Mouse (Mus musculus): ENCODE data around the gene Rlim. TPM values are rescaled to one million over a fixed set of nuclear protein-coding genes. Genes with fewer than 3 reads are reported as not detected.
A peak's percentile ranks its signal among the peaks of the same experiment; 100 is the strongest.

Rlim gene
- polyA plus RNA-seq, 1 experiment from 2014 or later, result 29.6 TPM

DNA sequence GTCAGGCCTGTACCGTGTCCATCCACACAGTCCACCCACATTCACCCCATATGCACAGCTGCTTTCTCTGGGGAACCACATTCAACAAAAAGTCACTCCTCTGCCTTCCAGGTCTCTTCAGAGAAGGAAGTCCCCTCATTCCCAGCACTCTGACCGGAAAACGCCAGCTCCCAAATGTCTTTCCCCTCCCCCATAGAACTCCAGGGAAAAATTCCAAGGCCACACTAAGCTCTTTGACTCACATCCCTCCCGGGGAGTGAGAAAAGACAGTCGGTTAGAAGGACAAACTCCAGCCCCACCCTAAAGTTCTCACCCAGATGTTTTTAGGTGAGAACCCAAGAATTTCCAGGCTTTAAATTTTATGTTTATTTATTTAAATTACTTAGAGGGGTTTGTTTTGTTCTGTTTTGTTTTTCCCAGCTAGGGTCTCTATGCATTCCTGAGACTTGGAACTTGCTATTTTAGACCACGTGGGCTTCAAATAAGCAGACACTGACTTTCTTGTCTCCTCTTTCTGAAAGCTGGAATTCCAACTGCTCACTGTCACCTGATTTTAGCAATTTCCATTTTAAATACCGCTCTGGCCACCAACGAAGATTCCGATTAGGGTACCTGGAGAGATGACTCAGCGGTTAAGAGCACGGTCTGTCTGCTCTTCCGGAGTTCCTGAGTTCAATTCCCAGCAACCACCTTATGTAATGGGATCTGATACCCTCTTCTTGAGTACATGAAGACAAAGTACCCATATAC lies 6.3 kb upstream of the Rlim start:
- Histone ChIP-seq H3K27me3 (ENCODE audit: control insufficient read depth, insufficient read depth, low read length) (no peaks in the 10 kb centered on the region; the same call in none of the 2 replicates), H3K27ac (ENCODE audit: low read depth, low read length) (no peak overlapping the region), H3K36me3 (ENCODE audit: control insufficient read depth, insufficient read depth, low read length) (no peaks in the 10 kb centered on the region), H3K4me2 (no peak overlapping the region), H3K9ac (ENCODE audit: low read depth, low read length) (no peak overlapping the region), H3K9me3 (replicated peaks; ENCODE audit: control insufficient read depth, low read length) (no peaks in the 10 kb centered on the region), H3K4me1 (ENCODE audit: control insufficient read depth, insufficient read depth, low read length) (no peaks in the 10 kb centered on the region), H3K4me3 (ENCODE audit: low read depth, low read length) (no peak overlapping the region)
- WGBS (ENCODE audit: insufficient replicate concordance), result 20% methylated on average over 12 of the region's 12 CpGs
- ATAC-seq (replicated peaks; ENCODE audit: insufficient number of reproducible peaks, low FRiP score, low TSS enrichment), result no peak

DNA sequence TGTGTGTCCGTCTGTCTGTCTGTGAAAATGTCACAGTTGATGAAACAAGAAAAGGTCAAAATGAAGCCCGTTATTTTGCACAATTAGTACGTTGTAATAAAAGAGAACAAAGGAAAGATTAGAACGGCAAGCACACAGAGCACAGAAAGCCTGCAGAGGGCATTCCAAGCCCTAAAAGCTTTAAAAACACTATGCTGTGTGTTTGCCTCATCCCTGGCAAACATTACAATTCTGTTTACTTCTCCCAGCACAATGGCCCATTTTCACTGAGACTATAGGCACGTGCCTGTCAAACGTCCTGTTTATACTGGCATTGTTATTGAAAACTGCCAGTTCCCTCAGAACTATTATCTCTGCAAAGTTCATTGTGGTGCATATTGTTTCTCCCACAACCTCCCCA lies 5.1 kb upstream of the Rlim start:
- Histone ChIP-seq H3K9ac (ENCODE audit: low read depth, low read length) (no peak overlapping the region), H3K4me1 (ENCODE audit: control insufficient read depth, insufficient read depth, low read length) (no peaks in the 10 kb centered on the region), H3K27ac (ENCODE audit: low read depth, low read length) (no peak overlapping the region), H3K9me3 (replicated peaks; ENCODE audit: control insufficient read depth, low read length) (no peaks in the 10 kb centered on the region), H3K4me3 (ENCODE audit: low read depth, low read length) (no peak overlapping the region), H3K36me3 (ENCODE audit: control insufficient read depth, insufficient read depth, low read length) (no peaks in the 10 kb centered on the region), H3K4me2 (no peak overlapping the region), H3K27me3 (ENCODE audit: control insufficient read depth, insufficient read depth, low read length) (no peaks in the 10 kb centered on the region; the same call in 1 of the 2 replicates)
- ATAC-seq (replicated peaks; ENCODE audit: insufficient number of reproducible peaks, low FRiP score, low TSS enrichment), result no peak
- WGBS (ENCODE audit: insufficient replicate concordance), result 31% methylated on average over 6 of the region's 6 CpGs

DNA sequence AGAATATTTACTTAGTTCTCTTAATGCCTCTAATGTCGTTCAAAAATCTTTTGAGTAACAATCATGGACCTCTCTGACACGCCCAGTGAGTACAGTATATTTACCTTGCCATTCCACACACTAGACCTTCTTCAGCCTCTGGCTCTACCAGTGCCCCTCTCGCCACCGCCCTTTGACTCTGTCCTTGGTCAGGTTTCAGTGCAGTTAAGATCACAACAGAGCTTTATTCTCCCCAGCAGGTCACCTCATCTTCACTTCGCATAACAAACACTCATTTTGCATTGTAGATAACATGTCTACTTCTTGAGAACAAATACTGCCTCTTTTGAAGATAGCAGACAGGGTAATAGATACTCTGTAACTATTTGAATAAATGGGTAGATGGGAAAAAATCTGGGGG lies 3.9 kb upstream of the Rlim start:
- Histone ChIP-seq H3K4me1 (ENCODE audit: control insufficient read depth, insufficient read depth, low read length) (no peaks in the 10 kb centered on the region), H3K4me2 (no peak overlapping the region), H3K9ac (ENCODE audit: low read depth, low read length) (no peak overlapping the region), H3K4me3 (ENCODE audit: low read depth, low read length) (no peak overlapping the region), H3K27me3 (ENCODE audit: control insufficient read depth, insufficient read depth, low read length) (no peaks in the 10 kb centered on the region; the same call in 1 of the 2 replicates), H3K27ac (ENCODE audit: low read depth, low read length) (no peak overlapping the region), H3K9me3 (replicated peaks; ENCODE audit: control insufficient read depth, low read length) (no peaks in the 10 kb centered on the region), H3K36me3 (ENCODE audit: control insufficient read depth, insufficient read depth, low read length) (no peaks in the 10 kb centered on the region)
- WGBS (ENCODE audit: insufficient replicate concordance), result 43% methylated on average over 5 of the region's 5 CpGs
- no peak for ATAC-seq (replicated peaks; ENCODE audit: insufficient number of reproducible peaks, low FRiP score, low TSS enrichment)

DNA sequence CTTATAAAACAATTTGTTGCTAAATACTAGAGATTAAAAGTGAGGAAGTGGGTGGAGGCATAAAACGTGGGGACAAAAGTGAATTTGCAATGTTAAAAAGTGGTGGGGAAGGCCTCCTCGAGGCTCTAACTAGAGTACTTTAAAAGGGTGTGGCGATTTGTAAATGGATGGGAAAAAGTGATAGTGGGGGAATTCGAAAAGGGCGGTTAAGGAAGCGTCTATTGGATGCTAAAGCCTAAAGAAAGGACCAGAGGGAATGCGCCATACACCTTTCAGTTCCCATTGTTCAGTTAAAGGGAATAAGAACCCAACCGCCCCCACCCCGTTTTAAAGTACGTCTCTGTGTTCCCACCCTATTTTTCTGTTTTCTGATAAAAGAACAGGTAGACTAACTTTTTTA lies 722 bp upstream of the Rlim start:
- no peak for ATAC-seq (replicated peaks; ENCODE audit: insufficient number of reproducible peaks, low FRiP score, low TSS enrichment)
- no peaks in the 10 kb centered on the region for H3K4me1 ChIP-seq (ENCODE audit: control insufficient read depth, insufficient read depth, low read length)
- H3K4me3 ChIP-seq (ENCODE audit: low read depth, low read length), result peak overlapping the region; percentile 74
- WGBS (ENCODE audit: insufficient replicate concordance), result 67% methylated on average over 10 of the region's 10 CpGs
- no peaks in the 10 kb centered on the region for H3K9me3 ChIP-seq (replicated peaks; ENCODE audit: control insufficient read depth, low read length)
- H3K36me3 ChIP-seq (ENCODE audit: control insufficient read depth, insufficient read depth, low read length), result no peaks in the 10 kb centered on the region
- no peaks in the 10 kb centered on the region for H3K27me3 ChIP-seq (ENCODE audit: control insufficient read depth, insufficient read depth, low read length)
- peak overlapping the region; percentile 49 for H3K4me2 ChIP-seq
- H3K27ac ChIP-seq (ENCODE audit: low read depth, low read length), result peak overlapping the region; percentile 69
- H3K9ac ChIP-seq (ENCODE audit: low read depth, low read length), result no peak overlapping the region

DNA sequence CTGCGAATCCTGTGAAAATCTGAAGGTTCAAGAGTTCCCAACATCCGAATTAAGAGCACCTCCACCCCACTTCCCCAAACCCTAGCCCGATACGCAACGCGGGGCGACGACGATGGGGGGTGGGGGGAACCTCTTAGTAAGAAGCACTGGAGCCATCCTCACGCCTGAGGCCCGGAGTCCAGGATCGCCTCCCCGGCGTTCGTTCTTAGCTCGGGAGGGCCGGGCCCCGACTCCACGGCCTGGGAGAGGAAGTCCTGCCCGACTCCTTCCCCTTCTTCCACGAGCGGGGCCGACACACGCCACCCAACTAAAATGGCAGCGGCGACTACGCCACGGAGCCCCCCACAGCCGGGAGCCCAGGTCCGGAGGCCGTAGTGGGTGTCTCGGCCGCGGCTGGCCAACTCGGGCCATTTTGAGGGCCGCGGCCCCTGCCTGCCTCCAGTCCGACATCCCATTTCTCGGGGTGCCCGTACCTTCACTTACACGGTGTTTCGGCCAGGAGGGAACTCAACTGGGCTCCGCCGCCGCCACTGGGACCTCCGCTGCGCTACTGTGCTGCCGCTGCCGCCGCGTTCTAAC lies 405 bp downstream of the Rlim start:
- peak overlapping the region; percentile 59 for H3K4me2 ChIP-seq
- no peaks in the 10 kb centered on the region for H3K9me3 ChIP-seq (replicated peaks; ENCODE audit: control insufficient read depth, low read length)
- H3K36me3 ChIP-seq (ENCODE audit: control insufficient read depth, insufficient read depth, low read length), result no peaks in the 10 kb centered on the region
- 21% methylated on average over 51 of the region's 51 CpGs for WGBS (ENCODE audit: insufficient replicate concordance)
- ATAC-seq (replicated peaks; ENCODE audit: insufficient number of reproducible peaks, low FRiP score, low TSS enrichment), result peak; percentile 46; the same call in 1 of the 2 replicates
- peak overlapping the region; percentile 74 for H3K4me3 ChIP-seq (ENCODE audit: low read depth, low read length)
- no peaks in the 10 kb centered on the region for H3K4me1 ChIP-seq (ENCODE audit: control insufficient read depth, insufficient read depth, low read length)
- no peaks in the 10 kb centered on the region for H3K27me3 ChIP-seq (ENCODE audit: control insufficient read depth, insufficient read depth, low read length)
- H3K9ac ChIP-seq (ENCODE audit: low read depth, low read length), result peak overlapping the region; percentile 93
- H3K27ac ChIP-seq (ENCODE audit: low read depth, low read length), result peak overlapping the region; percentile 91

DNA sequence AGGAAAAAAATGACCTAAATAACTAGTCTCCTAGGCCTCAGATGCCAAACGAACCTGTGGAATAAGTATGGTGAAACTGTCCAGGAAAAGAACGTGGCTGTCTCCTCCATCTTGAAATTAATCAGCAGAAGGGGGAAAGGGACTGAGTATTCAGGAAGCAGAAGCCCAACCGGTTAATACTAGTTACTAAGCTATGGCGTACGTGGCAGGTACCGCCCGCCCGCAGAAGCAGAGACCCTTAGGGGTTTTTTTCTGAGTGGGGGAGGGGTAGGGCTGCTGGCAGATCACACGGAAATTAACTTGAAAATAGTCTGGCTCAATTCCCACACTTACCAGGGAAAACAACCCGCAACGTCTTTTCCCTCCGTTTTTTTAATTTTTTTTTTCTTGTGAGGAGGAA lies 1.0 kb downstream of the Rlim start:
- no peaks in the 10 kb centered on the region for H3K4me1 ChIP-seq (ENCODE audit: control insufficient read depth, insufficient read depth, low read length)
- H3K4me2 ChIP-seq, result peak overlapping the region; percentile 59
- no peaks in the 10 kb centered on the region for H3K27me3 ChIP-seq (ENCODE audit: control insufficient read depth, insufficient read depth, low read length)
- H3K4me3 ChIP-seq (ENCODE audit: low read depth, low read length), result peak overlapping the region; percentile 74
- H3K9ac ChIP-seq (ENCODE audit: low read depth, low read length), result peak overlapping the region; percentile 93
- no peaks in the 10 kb centered on the region for H3K9me3 ChIP-seq (replicated peaks; ENCODE audit: control insufficient read depth, low read length)
- WGBS (ENCODE audit: insufficient replicate concordance), result 21% methylated on average over 12 of the region's 12 CpGs
- peak overlapping the region; percentile 91 for H3K27ac ChIP-seq (ENCODE audit: low read depth, low read length)
- no peaks in the 10 kb centered on the region for H3K36me3 ChIP-seq (ENCODE audit: control insufficient read depth, insufficient read depth, low read length)
- ATAC-seq (replicated peaks; ENCODE audit: insufficient number of reproducible peaks, low FRiP score, low TSS enrichment), result no peak

DNA sequence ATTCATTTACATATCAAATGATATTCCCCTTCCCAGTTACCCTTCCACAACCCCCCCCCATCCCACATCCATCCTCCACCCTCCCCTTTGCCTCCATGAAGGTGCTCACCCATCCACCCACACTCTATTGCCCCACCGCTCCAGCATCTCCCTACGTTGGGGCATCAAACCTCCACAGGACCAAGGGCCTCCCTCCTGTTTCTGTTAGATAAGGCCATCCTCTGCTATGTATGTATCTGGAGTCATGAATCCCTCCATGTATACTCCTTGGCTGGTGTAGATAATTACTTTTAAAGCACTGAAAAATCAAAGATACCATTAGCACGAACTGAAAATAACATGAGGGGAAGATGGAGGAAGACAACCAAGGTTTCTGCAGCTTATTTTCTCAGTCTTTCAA lies 41.4 kb downstream of the Rlim start:
- no peaks in the 10 kb centered on the region for H3K9me3 ChIP-seq (replicated peaks; ENCODE audit: control insufficient read depth, low read length)
- H3K4me3 ChIP-seq (ENCODE audit: low read depth, low read length), result no peak overlapping the region
- peaks cover 16% of the 10 kb centered on the region for H3K27me3 ChIP-seq (ENCODE audit: control insufficient read depth, insufficient read depth, low read length)
- H3K4me2 ChIP-seq, result no peak overlapping the region
- H3K27ac ChIP-seq (ENCODE audit: low read depth, low read length), result no peak overlapping the region
- 82% methylated on average over 3 of the region's 3 CpGs for WGBS (ENCODE audit: insufficient replicate concordance)
- ATAC-seq (replicated peaks; ENCODE audit: insufficient number of reproducible peaks, low FRiP score, low TSS enrichment), result no peak
- H3K9ac ChIP-seq (ENCODE audit: low read depth, low read length), result no peak overlapping the region
- no peaks in the 10 kb centered on the region for H3K4me1 ChIP-seq (ENCODE audit: control insufficient read depth, insufficient read depth, low read length)
- no peaks in the 10 kb centered on the region for H3K36me3 ChIP-seq (ENCODE audit: control insufficient read depth, insufficient read depth, low read length)

DNA sequence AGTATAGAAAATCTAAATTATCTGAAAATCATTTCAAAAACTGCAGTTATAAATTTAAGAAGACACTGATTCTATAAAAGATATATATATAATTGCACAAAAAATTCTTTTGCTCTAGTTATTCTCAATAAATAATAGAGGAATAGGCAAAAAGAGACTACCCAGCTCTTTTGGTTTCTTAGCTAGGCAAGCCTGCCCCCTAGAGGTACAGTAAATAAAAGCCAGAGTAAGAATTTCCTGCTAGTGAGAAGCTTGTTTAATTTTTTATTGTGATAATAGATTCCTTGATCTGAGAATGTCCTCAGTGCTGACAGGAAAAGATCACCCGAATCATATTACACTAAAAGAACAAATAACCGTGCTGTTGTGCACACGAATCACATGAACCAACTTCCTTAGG lies 43.8 kb downstream of the Rlim start:
- no peak overlapping the region for H3K9ac ChIP-seq (ENCODE audit: low read depth, low read length)
- H3K4me2 ChIP-seq, result no peak overlapping the region
- ATAC-seq (replicated peaks; ENCODE audit: insufficient number of reproducible peaks, low FRiP score, low TSS enrichment), result no peak
- no peaks in the 10 kb centered on the region for H3K9me3 ChIP-seq (replicated peaks; ENCODE audit: control insufficient read depth, low read length)
- H3K4me1 ChIP-seq (ENCODE audit: control insufficient read depth, insufficient read depth, low read length), result no peaks in the 10 kb centered on the region
- 24% methylated on average over 3 of the region's 3 CpGs for WGBS (ENCODE audit: insufficient replicate concordance)
- H3K4me3 ChIP-seq (ENCODE audit: low read depth, low read length), result no peak overlapping the region
- no peaks in the 10 kb centered on the region for H3K36me3 ChIP-seq (ENCODE audit: control insufficient read depth, insufficient read depth, low read length)
- H3K27ac ChIP-seq (ENCODE audit: low read depth, low read length), result no peak overlapping the region
- peaks cover 8% of the 10 kb centered on the region; the same call in 1 of the 2 replicates for H3K27me3 ChIP-seq (ENCODE audit: control insufficient read depth, insufficient read depth, low read length)

DNA sequence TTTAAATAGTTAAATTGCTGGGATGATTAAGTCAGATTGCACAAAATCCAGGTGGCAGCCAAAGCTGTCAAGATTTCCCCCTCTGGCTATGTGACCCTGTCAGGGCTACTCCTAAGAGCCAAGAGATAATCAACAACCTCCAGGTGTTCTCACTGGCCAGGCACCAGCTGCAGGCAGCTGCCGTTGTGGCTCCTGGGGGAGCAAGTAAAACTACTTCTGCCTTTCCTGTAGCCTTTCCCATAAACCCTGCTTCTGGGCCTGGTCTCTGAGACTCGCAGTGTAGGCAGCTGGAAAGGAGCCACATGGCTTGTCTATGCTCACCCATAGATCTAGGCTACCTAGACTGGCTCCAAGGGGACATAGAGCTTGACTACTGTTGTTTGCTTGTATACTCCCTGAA lies 58.6 kb downstream of the Rlim start:
- Histone ChIP-seq H3K27ac (ENCODE audit: low read depth, low read length) (no peak overlapping the region), H3K4me2 (no peak overlapping the region), H3K4me1 (ENCODE audit: control insufficient read depth, insufficient read depth, low read length) (no peaks in the 10 kb centered on the region), H3K36me3 (ENCODE audit: control insufficient read depth, insufficient read depth, low read length) (no peaks in the 10 kb centered on the region), H3K27me3 (ENCODE audit: control insufficient read depth, insufficient read depth, low read length) (peaks cover 7% of the 10 kb centered on the region), H3K9me3 (replicated peaks; ENCODE audit: control insufficient read depth, low read length) (no peaks in the 10 kb centered on the region), H3K4me3 (ENCODE audit: low read depth, low read length) (no peak overlapping the region), H3K9ac (ENCODE audit: low read depth, low read length) (no peak overlapping the region)
- no peak for ATAC-seq (replicated peaks; ENCODE audit: insufficient number of reproducible peaks, low FRiP score, low TSS enrichment)
- WGBS (ENCODE audit: insufficient replicate concordance), result 46% methylated on average over 2 of the region's 2 CpGs

Data from heart, embryonic 11.5 days (tissue).